Mouse (Mus musculus): ENCODE measurements at regions not wholly inside any gene's neighbourhood (a gene's known extent, or its start where the extent isn't known, plus 50 kb on each side); places are given as distances from the start of the nearest gene placed in this dataset.

- DNase-seq (ENCODE audit: low read depth, low spot score): no peak
Observed at GRCm38 (mm10) chr10:37079535-37079934, 59.2 kb downstream of the Marcks start.

- no peak for DNase-seq (ENCODE audit: low read depth, low spot score)
Observed at GRCm38 (mm10) chr10:37078439-37078838, 60.3 kb downstream of the Marcks start.

GRCm38 (mm10) chr10:37077741-37078140 is 61.0 kb downstream of the Marcks start:
- DNase-seq (ENCODE audit: low read depth, low spot score): no peak

- DNase-seq (ENCODE audit: low read depth, low spot score): peak; percentile 54
Observed at GRCm38 (mm10) chr10:37072834-37073233, 65.9 kb downstream of the Marcks start.

- DNase-seq (ENCODE audit: low read depth, low spot score): no peak
Observed at GRCm38 (mm10) chr10:37072061-37072460, 66.7 kb downstream of the Marcks start.

GRCm38 (mm10) chr10:37071420-37071819 is 67.3 kb downstream of the Marcks start:
- DNase-seq (ENCODE audit: low read depth, low spot score): no peak

All from retina, postnatal 7 days (tissue).